Mouse (Mus musculus): Measurements from ENCODE around the gene Tep1. TPM values are rescaled to one million over a fixed set of nuclear protein-coding genes. Genes with fewer than 3 reads are reported as not detected.

Gene Tep1
- polyA plus RNA-seq, 1 experiment from 2014 or later: 6.2 TPM

DNA sequence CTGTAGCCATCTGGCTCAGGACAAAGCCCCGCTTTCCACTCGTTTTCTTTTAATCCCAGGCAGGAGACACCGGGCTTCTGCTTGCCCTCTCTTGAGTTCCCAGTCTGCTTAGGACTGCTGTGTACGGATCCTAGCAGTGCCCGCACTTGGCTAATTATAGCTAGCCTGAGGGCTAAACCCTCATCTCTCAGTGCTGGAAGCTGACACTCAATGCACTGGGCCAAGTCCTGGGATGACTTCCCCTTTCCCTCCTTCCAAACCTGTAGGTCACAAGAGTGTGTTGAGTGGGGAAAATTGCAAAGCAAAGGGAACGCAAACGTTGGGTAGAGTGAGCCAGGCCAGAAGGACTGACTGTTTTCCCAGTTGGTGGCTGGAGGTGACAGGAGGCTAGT, 27.0 kb upstream of the Tep1 start, which contains the start of gene Klhl33:
Gene Klhl33 (minus strand): TSS at position 134 of the 392 bp plus-strand sequence.
- ATAC-seq: no peak
- peak within 1 kb of the TSS; percentile 77 for H3K4me2 ChIP-seq (ENCODE audit: low read depth, low read length)
- H3K9ac ChIP-seq (replicated peaks): peak within 1 kb of the TSS; percentile 58
- 52% methylated on average over 7 of the region's 7 CpGs for WGBS (ENCODE audit: insufficient replicate concordance)
- H3K36me3 ChIP-seq (replicated peaks; ENCODE audit: insufficient read depth, low read length): no peaks in the 10 kb centered on the region
- TF ChIP-seq EP300 (IDR thresholded peaks at IDR 0.05; ENCODE audit: low read depth) (no peak), CTCF (IDR thresholded peaks at IDR 0.05; ENCODE audit: low read depth) (no peak)
- H3K4me1 ChIP-seq (ENCODE audit: insufficient read depth): peaks cover 8% of the 10 kb centered on the region
- H3K27me3 ChIP-seq (ENCODE audit: insufficient read depth, low read length): no peaks in the 10 kb centered on the region
- H3K9me3 ChIP-seq (ENCODE audit: low read length): 0 out of 2 replicates have a peak, but pooled peaks cover 3% of the 10 kb centered on the region
- no peak for DNase-seq
- H3K4me3 ChIP-seq (ENCODE audit: low read depth, low read length): peak within 1 kb of the TSS; percentile 39
- H3K27ac ChIP-seq (ENCODE audit: low read depth): peak within 1 kb of the TSS; percentile 78

DNA sequence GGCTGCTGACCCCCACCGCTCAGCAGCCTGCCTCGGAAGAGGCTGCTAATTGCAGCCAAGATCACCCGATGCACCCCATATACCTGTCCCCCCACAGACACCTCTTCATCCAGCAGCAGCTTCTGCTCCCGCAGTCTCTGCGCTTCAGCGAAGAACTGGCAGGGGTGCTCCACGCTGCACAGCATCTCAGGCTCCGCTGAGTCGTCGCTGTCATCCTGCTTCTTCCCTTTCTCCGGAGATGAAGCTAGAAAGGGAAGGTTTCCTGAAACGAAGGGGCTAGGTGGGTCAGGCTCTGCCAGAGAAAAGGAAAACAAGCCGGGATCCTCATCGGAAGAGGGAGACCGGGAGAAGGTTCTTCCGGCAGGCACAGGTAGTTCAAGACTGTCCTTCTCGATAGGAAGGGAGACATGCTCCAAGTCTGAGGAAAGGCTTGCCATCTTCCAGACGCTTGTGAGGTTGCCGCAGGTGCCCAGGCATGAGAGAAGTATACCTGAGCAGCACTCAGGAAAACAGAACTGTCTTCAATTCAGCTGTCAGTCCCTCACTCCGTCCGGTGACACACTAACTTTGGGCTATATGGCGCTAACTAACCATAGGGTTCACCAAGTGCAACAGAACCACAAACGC, 26.5 kb upstream of the Tep1 start:
- 0 out of 2 replicates have a peak, but pooled peaks cover 3% of the 10 kb centered on the region for H3K9me3 ChIP-seq (ENCODE audit: low read length)
- peaks cover 8% of the 10 kb centered on the region for H3K4me1 ChIP-seq (ENCODE audit: insufficient read depth)
- peak overlapping the region; percentile 78 for H3K27ac ChIP-seq (ENCODE audit: low read depth)
- TF ChIP-seq EP300 (IDR thresholded peaks at IDR 0.05; ENCODE audit: low read depth): no peak
- no peak for TF ChIP-seq CTCF (IDR thresholded peaks at IDR 0.05; ENCODE audit: low read depth)
- peak overlapping the region; percentile 39 for H3K4me3 ChIP-seq (ENCODE audit: low read depth, low read length)
- H3K36me3 ChIP-seq (replicated peaks; ENCODE audit: insufficient read depth, low read length): no peaks in the 10 kb centered on the region
- H3K27me3 ChIP-seq (ENCODE audit: insufficient read depth, low read length): no peaks in the 10 kb centered on the region
- DNase-seq (peak; percentile 13), ATAC-seq (no peak)
- H3K4me2 ChIP-seq (ENCODE audit: low read depth, low read length): peak overlapping the region; percentile 77
- 29% methylated on average over 23 of the region's 23 CpGs for WGBS (ENCODE audit: insufficient replicate concordance)
- peak overlapping the region; percentile 58 for H3K9ac ChIP-seq (replicated peaks)

DNA sequence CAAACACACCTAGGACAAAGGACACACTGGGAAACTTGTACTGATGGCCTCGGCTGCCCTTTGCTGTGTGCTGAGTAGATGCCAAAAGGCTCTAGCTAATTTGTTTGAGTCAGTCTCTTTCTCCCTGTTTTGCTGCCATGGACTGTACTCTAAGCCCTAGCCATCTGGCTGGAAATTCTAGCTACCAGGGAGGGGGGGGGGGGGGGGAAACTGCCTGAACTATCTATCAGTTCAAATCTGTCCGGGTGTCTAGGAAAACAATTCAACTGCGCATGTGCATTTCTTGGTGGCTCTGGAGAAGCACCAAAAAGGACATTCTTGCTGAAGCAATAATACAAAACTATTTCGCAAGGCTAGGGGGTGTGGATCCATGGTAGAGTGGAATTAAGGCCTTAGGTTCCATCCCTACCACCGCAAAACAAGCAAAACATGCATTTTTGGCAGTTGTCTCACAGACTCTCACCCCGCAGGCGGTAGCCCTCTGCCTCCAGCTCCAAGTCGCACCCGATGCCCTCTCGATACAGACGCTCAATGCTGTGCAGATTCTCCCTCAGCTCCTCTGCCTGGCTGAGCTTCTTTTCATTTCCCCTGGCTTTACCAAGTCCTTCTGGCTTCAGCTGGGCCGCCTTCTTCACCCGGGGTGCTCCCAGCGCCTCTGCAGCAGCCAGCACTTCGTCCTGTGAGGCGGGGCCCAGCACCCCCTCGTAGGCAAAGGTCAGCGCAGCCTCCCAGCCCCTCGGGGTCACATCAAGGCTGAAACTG, 25.8 kb upstream of the Tep1 start:
- DNase-seq: peak; percentile 61
- Histone ChIP-seq H3K36me3 (replicated peaks; ENCODE audit: insufficient read depth, low read length) (no peaks in the 10 kb centered on the region), H3K27me3 (ENCODE audit: insufficient read depth, low read length) (no peaks in the 10 kb centered on the region), H3K4me3 (ENCODE audit: low read depth, low read length) (peak overlapping the region; percentile 39), H3K4me1 (ENCODE audit: insufficient read depth) (peaks cover 8% of the 10 kb centered on the region), H3K9me3 (ENCODE audit: low read length) (0 out of 2 replicates have a peak, but pooled peaks cover 3% of the 10 kb centered on the region), H3K27ac (ENCODE audit: low read depth) (peak overlapping the region; percentile 78), H3K4me2 (ENCODE audit: low read depth, low read length) (peak overlapping the region; percentile 77), H3K9ac (replicated peaks) (peak overlapping the region; percentile 58)
- WGBS (ENCODE audit: insufficient replicate concordance): 21% methylated on average over 19 of the region's 19 CpGs
- ATAC-seq: peak; percentile 88
- TF ChIP-seq CTCF (IDR thresholded peaks at IDR 0.05; ENCODE audit: low read depth) (no peak), EP300 (IDR thresholded peaks at IDR 0.05; ENCODE audit: low read depth) (no peak)

DNA sequence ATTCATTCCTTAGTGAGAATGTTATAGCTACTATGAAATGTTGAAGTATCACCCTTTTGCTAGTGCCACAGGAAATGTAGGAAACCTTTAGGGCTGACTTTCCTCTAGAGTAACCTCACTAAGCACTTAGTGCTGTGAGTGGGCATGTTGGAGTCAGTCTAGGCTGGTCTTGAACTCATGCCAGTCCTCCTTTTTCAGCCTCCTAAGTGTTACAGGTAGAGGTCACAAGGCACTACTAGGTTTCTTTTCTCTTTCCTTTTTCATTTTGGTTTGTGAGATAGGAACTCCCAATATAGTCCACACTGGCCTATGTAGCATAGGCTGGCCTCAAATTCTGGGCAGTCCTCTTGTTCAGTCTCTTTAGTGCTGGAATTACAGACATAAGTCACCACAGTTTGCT, 25.0 kb upstream of the Tep1 start:
- no peaks in the 10 kb centered on the region for H3K27me3 ChIP-seq (ENCODE audit: insufficient read depth, low read length)
- H3K27ac ChIP-seq (ENCODE audit: low read depth): peak overlapping the region; percentile 78
- no peaks in the 10 kb centered on the region for H3K36me3 ChIP-seq (replicated peaks; ENCODE audit: insufficient read depth, low read length)
- H3K4me2 ChIP-seq (ENCODE audit: low read depth, low read length): no peak overlapping the region
- DNase-seq (no peak), ATAC-seq (no peak)
- H3K9me3 ChIP-seq (ENCODE audit: low read length): 0 out of 2 replicates have a peak, but pooled peaks cover 3% of the 10 kb centered on the region
- peaks cover 8% of the 10 kb centered on the region for H3K4me1 ChIP-seq (ENCODE audit: insufficient read depth)
- no peak for TF ChIP-seq EP300 (IDR thresholded peaks at IDR 0.05; ENCODE audit: low read depth)
- TF ChIP-seq CTCF (IDR thresholded peaks at IDR 0.05; ENCODE audit: low read depth): no peak
- H3K4me3 ChIP-seq (ENCODE audit: low read depth, low read length): no peak overlapping the region
- H3K9ac ChIP-seq (replicated peaks): no peak overlapping the region

DNA sequence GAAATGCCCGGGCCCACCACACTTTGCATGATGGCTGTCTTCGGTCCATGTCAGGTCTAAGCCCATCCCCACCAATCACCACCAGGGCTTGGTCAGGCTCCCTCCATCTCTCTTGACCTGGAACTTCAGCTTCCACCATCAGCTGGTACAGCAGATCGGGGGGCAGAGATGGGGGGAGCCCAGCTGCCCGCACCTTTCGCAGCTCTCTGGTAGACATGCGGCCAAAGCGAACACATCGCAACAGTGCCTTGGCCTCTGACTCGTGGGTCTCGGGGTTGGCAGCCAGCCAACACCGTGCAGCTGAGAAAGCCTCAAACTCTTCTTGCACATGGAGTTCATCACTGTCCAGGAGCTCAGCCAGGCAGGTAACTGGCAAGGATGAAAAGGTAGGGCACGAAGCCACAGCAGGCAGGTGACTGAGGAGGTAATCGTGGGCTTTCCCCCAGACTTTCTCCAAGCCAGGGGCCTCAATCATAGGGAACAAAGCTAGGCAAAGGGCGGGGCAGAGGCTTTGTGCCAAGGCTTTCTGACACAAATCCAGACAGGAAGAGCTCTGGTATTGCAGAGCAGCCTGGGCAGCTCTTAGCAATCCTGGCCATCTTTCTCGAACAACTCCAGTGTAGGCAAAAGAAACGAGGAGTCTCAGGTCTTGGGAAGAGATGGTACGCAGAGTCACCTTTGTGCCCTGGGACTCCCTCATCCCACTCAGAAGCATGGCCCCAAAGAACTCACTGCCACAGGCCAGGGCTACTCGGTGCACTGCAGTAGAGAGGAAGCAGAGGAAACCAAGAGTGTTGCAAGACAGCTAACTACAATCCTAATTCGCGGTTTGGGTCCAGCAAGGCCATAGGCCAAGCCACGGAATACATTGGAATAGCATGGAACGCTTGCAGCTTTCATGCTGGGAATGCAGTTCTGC, 22.4 kb upstream of the Tep1 start:
- H3K9ac ChIP-seq (replicated peaks): no peak overlapping the region
- H3K9me3 ChIP-seq (ENCODE audit: low read length): no peaks in the 10 kb centered on the region
- WGBS (ENCODE audit: insufficient replicate concordance): 68% methylated on average over 22 of the region's 22 CpGs
- TF ChIP-seq EP300 (IDR thresholded peaks at IDR 0.05; ENCODE audit: low read depth) (no peak), CTCF (IDR thresholded peaks at IDR 0.05; ENCODE audit: low read depth) (no peak)
- DNase-seq (no peak), ATAC-seq (no peak)
- H3K27ac ChIP-seq (ENCODE audit: low read depth): no peak overlapping the region
- H3K36me3 ChIP-seq (replicated peaks; ENCODE audit: insufficient read depth, low read length): no peaks in the 10 kb centered on the region
- H3K4me2 ChIP-seq (ENCODE audit: low read depth, low read length): no peak overlapping the region
- H3K4me3 ChIP-seq (ENCODE audit: low read depth, low read length): no peak overlapping the region
- no peaks in the 10 kb centered on the region for H3K27me3 ChIP-seq (ENCODE audit: insufficient read depth, low read length)
- H3K4me1 ChIP-seq (ENCODE audit: insufficient read depth): peaks cover 8% of the 10 kb centered on the region

Data from liver, postnatal 0 days (tissue).